Mouse (Mus musculus): Measurements from ENCODE around the gene Vat1. TPM values are rescaled to one million over a fixed set of nuclear protein-coding genes. Genes with fewer than 3 reads are reported as not detected.

Gene Vat1
- polyA plus RNA-seq, 1 experiment from 2014 or later: 79.5 TPM

- Histone ChIP-seq H3K9me3 (ENCODE audit: control insufficient read depth, low read length) (no peaks in the 10 kb centered on the region), H3K4me2 (ENCODE audit: low read length) (no peak overlapping the region), H3K9ac (replicated peaks; ENCODE audit: low read depth, low read length) (no peak overlapping the region), H3K4me3 (replicated peaks; ENCODE audit: low read length) (no peak overlapping the region), H3K36me3 (ENCODE audit: control insufficient read depth, insufficient read depth) (no peaks in the 10 kb centered on the region), H3K27ac (ENCODE audit: low read length) (no peak overlapping the region), H3K27me3 (replicated peaks; ENCODE audit: control insufficient read depth, insufficient read depth, low read length) (no peaks in the 10 kb centered on the region), H3K4me1 (replicated peaks; ENCODE audit: control insufficient read depth, insufficient read depth, low read length) (peaks cover 16% of the 10 kb centered on the region)
- no peak for ATAC-seq
- WGBS: 12% methylated on average over 3 of the region's 3 CpGs
These were observed 46.4 kb downstream of the Vat1 start for GRCm38 (mm10) chr11:101419610-101420009.

GRCm38 (mm10) chr11:101418991-101419390, 47.0 kb downstream of the Vat1 start:
- H3K36me3 ChIP-seq (ENCODE audit: control insufficient read depth, insufficient read depth): no peaks in the 10 kb centered on the region
- no peaks in the 10 kb centered on the region for H3K9me3 ChIP-seq (ENCODE audit: control insufficient read depth, low read length)
- no peaks in the 10 kb centered on the region for H3K27me3 ChIP-seq (replicated peaks; ENCODE audit: control insufficient read depth, insufficient read depth, low read length)
- no peak overlapping the region for H3K4me3 ChIP-seq (replicated peaks; ENCODE audit: low read length)
- no peak overlapping the region for H3K27ac ChIP-seq (ENCODE audit: low read length)
- peaks cover 10% of the 10 kb centered on the region for H3K4me1 ChIP-seq (replicated peaks; ENCODE audit: control insufficient read depth, insufficient read depth, low read length)
- ATAC-seq: no peak
- WGBS: 55% methylated on average over 6 of the region's 6 CpGs
- H3K4me2 ChIP-seq (ENCODE audit: low read length): no peak overlapping the region
- H3K9ac ChIP-seq (replicated peaks; ENCODE audit: low read depth, low read length): no peak overlapping the region

- no peaks in the 10 kb centered on the region for H3K27me3 ChIP-seq (replicated peaks; ENCODE audit: control insufficient read depth, insufficient read depth, low read length)
- peak within 1 kb of the TSS; percentile 91 for H3K9ac ChIP-seq (replicated peaks; ENCODE audit: low read depth, low read length)
- peak; percentile 93 for ATAC-seq
- peak within 1 kb of the TSS; percentile 80 for H3K27ac ChIP-seq (ENCODE audit: low read length)
- under 1% methylated on average over 45 of the region's 45 CpGs for WGBS
- H3K4me2 ChIP-seq (ENCODE audit: low read length): peak within 1 kb of the TSS; percentile 74
- H3K4me1 ChIP-seq (replicated peaks; ENCODE audit: control insufficient read depth, insufficient read depth, low read length): peaks cover 7% of the 10 kb centered on the region
- peak within 1 kb of the TSS; percentile 67 for H3K4me3 ChIP-seq (replicated peaks; ENCODE audit: low read length)
- H3K36me3 ChIP-seq (ENCODE audit: control insufficient read depth, insufficient read depth): 0 out of 2 replicates have a peak, but pooled peaks cover 2% of the 10 kb centered on the region
- H3K9me3 ChIP-seq (ENCODE audit: control insufficient read depth, low read length): no peaks in the 10 kb centered on the region
These were observed 48.8 kb downstream of the Vat1 start, which contains the start of gene Aarsd1 for GRCm38 (mm10) chr11:101417101-101417855. Gene Aarsd1, minus strand, starts transcription at chr11:101417615.

- peak overlapping the region; percentile 91 for H3K9ac ChIP-seq (replicated peaks; ENCODE audit: low read depth, low read length)
- H3K27me3 ChIP-seq (replicated peaks; ENCODE audit: control insufficient read depth, insufficient read depth, low read length): no peaks in the 10 kb centered on the region
- 0 out of 2 replicates have a peak, but pooled peaks cover 2% of the 10 kb centered on the region for H3K36me3 ChIP-seq (ENCODE audit: control insufficient read depth, insufficient read depth)
- peak overlapping the region; percentile 74 for H3K4me2 ChIP-seq (ENCODE audit: low read length)
- H3K27ac ChIP-seq (ENCODE audit: low read length): peak overlapping the region; percentile 80
- WGBS: 1% methylated on average over 11 of the region's 11 CpGs
- H3K4me1 ChIP-seq (replicated peaks; ENCODE audit: control insufficient read depth, insufficient read depth, low read length): peaks cover 7% of the 10 kb centered on the region
- H3K4me3 ChIP-seq (replicated peaks; ENCODE audit: low read length): peak overlapping the region; percentile 67
- H3K9me3 ChIP-seq (ENCODE audit: control insufficient read depth, low read length): no peaks in the 10 kb centered on the region
- ATAC-seq: peak; percentile 48; the same call in 1 of the 2 replicates
These were observed 49.5 kb downstream of the Vat1 start for GRCm38 (mm10) chr11:101416433-101417100.

- no peaks in the 10 kb centered on the region for H3K9me3 ChIP-seq (ENCODE audit: control insufficient read depth, low read length)
- no peak overlapping the region for H3K9ac ChIP-seq (replicated peaks; ENCODE audit: low read depth, low read length)
- peaks cover 5% of the 10 kb centered on the region for H3K36me3 ChIP-seq (ENCODE audit: control insufficient read depth, insufficient read depth)
- no peak overlapping the region for H3K4me3 ChIP-seq (replicated peaks; ENCODE audit: low read length)
- no peak overlapping the region for H3K27ac ChIP-seq (ENCODE audit: low read length)
- no peak for ATAC-seq
- H3K4me1 ChIP-seq (replicated peaks; ENCODE audit: control insufficient read depth, insufficient read depth, low read length): peaks cover 7% of the 10 kb centered on the region
- no peaks in the 10 kb centered on the region for H3K27me3 ChIP-seq (replicated peaks; ENCODE audit: control insufficient read depth, insufficient read depth, low read length)
- WGBS: 93% methylated on average over 2 of the region's 2 CpGs
- no peak overlapping the region for H3K4me2 ChIP-seq (ENCODE audit: low read length)
These were observed 50.7 kb downstream of the Vat1 start for GRCm38 (mm10) chr11:101415306-101415705.

Small RNAs within 50 kb of the gene (microRNA-seq; reads per million reads assigned to microRNA genes)
- not detected for gene Mir6929

Other genes with a start within 250 kb of the Vat1 start
- 24.8 and 27.0 TPM in 2 replicates for gene Ezh1, start 239.8 kb downstream of the Vat1 start, polyA plus RNA-seq (2015; fragmentation: Nextera tagmentation; extraction: Ambion mirVana)
- gene Ramp2, start 220.2 kb downstream of the Vat1 start, polyA plus RNA-seq (2015; fragmentation: Nextera tagmentation; extraction: Ambion mirVana): 67.4 and 72.0 TPM in 2 replicates
- 91.1 and 93.3 TPM in 2 replicates for gene Vps25, start 212.5 kb downstream of the Vat1 start, polyA plus RNA-seq (2015; fragmentation: Nextera tagmentation; extraction: Ambion mirVana)
- 5.8 and 6.2 TPM in 2 replicates for gene Wnk4, start 205.7 kb downstream of the Vat1 start, polyA plus RNA-seq (2015; fragmentation: Nextera tagmentation; extraction: Ambion mirVana)
- 0.91 TPM in 2 replicates for gene Cntd1, start 187.2 kb downstream of the Vat1 start, polyA plus RNA-seq (2015; fragmentation: Nextera tagmentation; extraction: Ambion mirVana)
- 191 and 197 TPM in 2 replicates for gene Coa3, start 187.1 kb downstream of the Vat1 start, polyA plus RNA-seq (2015; fragmentation: Nextera tagmentation; extraction: Ambion mirVana)
- gene Becn1, start 163.9 kb downstream of the Vat1 start, polyA plus RNA-seq (2015; fragmentation: Nextera tagmentation; extraction: Ambion mirVana): 191 and 203 TPM in 2 replicates
- gene Psme3, start 150.0 kb downstream of the Vat1 start, polyA plus RNA-seq (2015; fragmentation: Nextera tagmentation; extraction: Ambion mirVana): 127 and 137 TPM in 2 replicates
- gene Aoc2, start 141.2 kb downstream of the Vat1 start, polyA plus RNA-seq (2015; fragmentation: Nextera tagmentation; extraction: Ambion mirVana): 1.9 and 3.2 TPM in 2 replicates
- gene Aoc3, start 135.6 kb downstream of the Vat1 start, polyA plus RNA-seq (2015; fragmentation: Nextera tagmentation; extraction: Ambion mirVana): 0.09 and 0.10 TPM in 2 replicates
- gene G6pc, start 98.7 kb downstream of the Vat1 start, polyA plus RNA-seq (2015; fragmentation: Nextera tagmentation; extraction: Ambion mirVana): not detected in 2 replicates
- 90.1 and 99.5 TPM in 2 replicates for gene Aarsd1, start 48.6 kb downstream of the Vat1 start, polyA plus RNA-seq (2015; fragmentation: Nextera tagmentation; extraction: Ambion mirVana)
- gene Gm27029, start 41.4 kb downstream of the Vat1 start, polyA plus RNA-seq (2015; fragmentation: Nextera tagmentation; extraction: Ambion mirVana): 5.7 and 7.7 TPM in 2 replicates
- gene Rundc1, start 41.1 kb downstream of the Vat1 start, polyA plus RNA-seq (2015; fragmentation: Nextera tagmentation; extraction: Ambion mirVana): 32.5 TPM in 2 replicates
- gene Ptges3l, start 40.9 kb downstream of the Vat1 start, polyA plus RNA-seq (2015; fragmentation: Nextera tagmentation; extraction: Ambion mirVana): 2.0 TPM in 2 replicates
- gene Rpl27, start 23.9 kb downstream of the Vat1 start, polyA plus RNA-seq (2015; fragmentation: Nextera tagmentation; extraction: Ambion mirVana): 219 and 239 TPM in 2 replicates
- gene Ifi35, start 17.8 kb downstream of the Vat1 start, polyA plus RNA-seq (2015; fragmentation: Nextera tagmentation; extraction: Ambion mirVana): 2.2 and 2.5 TPM in 2 replicates
- 91.6 and 95.8 TPM in 2 replicates for gene Rnd2, start 1.2 kb downstream of the Vat1 start, polyA plus RNA-seq (2015; fragmentation: Nextera tagmentation; extraction: Ambion mirVana)
- gene Brca1, start 85.7 kb upstream of the Vat1 start, polyA plus RNA-seq (2015; fragmentation: Nextera tagmentation; extraction: Ambion mirVana): 5.4 and 6.8 TPM in 2 replicates
- gene Nbr1, start 85.9 kb upstream of the Vat1 start, polyA plus RNA-seq (2015; fragmentation: Nextera tagmentation; extraction: Ambion mirVana): 126 and 139 TPM in 2 replicates
- 1.9 and 2.4 TPM in 2 replicates for gene Tmem106a, start 116.0 kb upstream of the Vat1 start, polyA plus RNA-seq (2015; fragmentation: Nextera tagmentation; extraction: Ambion mirVana)
- gene Gm11634, start 133.0 kb upstream of the Vat1 start, polyA plus RNA-seq (2015; fragmentation: Nextera tagmentation; extraction: Ambion mirVana): not detected in 2 replicates
- gene Rdm1, start 161.0 kb upstream of the Vat1 start, polyA plus RNA-seq (2015; fragmentation: Nextera tagmentation; extraction: Ambion mirVana): 21.9 and 32.2 TPM in 2 replicates
- gene Arl4d, start 199.3 kb upstream of the Vat1 start, polyA plus RNA-seq (2015; fragmentation: Nextera tagmentation; extraction: Ambion mirVana): 36.5 and 42.2 TPM in 2 replicates

Measured in forebrain, embryonic 16.5 days (tissue).